Mouse (Mus musculus) CD4-positive, CD25-positive, alpha-beta regulatory T cell, adult 4 months (primary cell): ENCODE results near the gene Ppy. TPM values are rescaled to one million over a fixed set of nuclear protein-coding genes. Genes with fewer than 3 reads are reported as not detected.
A peak's percentile ranks its signal among the peaks of the same experiment; 100 is the strongest.

ENCODE experiments used
- ATAC-seq: one replicate; pipeline ENCODE4 v1.8.0; 2017
- polyA plus RNA-seq, 2 experiments: library from polyadenylated mRNA; unstranded; fragments of 100-300 nt; shearing (Covaris generic); gene quantifications; one replicate each; pipeline ENCODE4 v1.2.1; 2017

Ppy gene
- polyA plus RNA-seq, 2 experiments from 2014 or later, result not detected

DNA sequence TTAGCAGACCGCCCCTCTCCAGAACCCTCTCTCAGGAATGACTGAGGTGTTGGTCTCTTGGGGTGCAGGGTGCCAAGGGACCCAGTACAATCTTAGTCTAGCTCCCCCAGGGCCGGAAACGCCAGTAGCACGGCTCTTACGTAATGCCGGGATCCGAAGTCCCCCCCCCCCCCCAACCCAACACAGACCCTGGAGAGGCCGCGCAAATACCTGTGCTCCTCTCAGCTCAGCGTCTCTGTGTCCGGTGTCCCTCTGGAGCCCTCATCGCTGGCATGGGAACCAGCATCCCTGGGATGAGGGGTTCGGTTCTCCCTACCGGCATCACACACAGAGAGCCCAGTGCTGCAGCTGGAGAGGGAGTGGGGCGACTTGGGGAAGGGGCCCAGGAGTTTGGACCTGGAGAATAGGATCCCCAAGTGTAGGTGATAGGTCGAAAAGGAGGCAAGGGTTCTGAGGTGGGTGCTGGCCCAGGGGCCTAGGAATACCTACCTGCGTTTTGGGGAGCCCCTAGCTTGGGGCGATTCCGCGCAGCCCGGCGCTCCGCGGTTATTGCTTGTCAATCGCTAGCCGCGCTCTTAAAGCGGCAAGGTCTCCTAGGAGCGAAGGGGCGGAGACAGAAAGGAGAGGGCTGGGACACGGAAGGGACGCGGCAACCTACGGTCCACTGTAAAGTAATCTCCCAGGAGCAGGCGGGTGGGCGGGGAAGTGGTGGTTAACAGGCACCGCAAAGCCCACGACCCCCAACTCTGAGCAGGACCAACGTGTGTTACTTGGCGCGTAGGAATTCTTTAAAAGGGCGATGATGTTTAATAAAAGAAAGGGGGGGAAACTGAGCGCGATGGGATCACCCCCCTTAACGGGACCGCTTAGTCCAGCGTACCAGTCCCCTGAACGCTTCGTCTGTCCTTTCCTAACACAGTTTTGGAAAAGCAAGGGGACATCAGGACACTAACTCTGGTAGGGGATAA, 12.9 kb downstream of the Ppy start, which contains the start of gene Mpp2:
Gene Mpp2, minus strand, starts transcription at position 585 of the 968 bp plus-strand sequence.
- peak; percentile 23 for ATAC-seq

DNA sequence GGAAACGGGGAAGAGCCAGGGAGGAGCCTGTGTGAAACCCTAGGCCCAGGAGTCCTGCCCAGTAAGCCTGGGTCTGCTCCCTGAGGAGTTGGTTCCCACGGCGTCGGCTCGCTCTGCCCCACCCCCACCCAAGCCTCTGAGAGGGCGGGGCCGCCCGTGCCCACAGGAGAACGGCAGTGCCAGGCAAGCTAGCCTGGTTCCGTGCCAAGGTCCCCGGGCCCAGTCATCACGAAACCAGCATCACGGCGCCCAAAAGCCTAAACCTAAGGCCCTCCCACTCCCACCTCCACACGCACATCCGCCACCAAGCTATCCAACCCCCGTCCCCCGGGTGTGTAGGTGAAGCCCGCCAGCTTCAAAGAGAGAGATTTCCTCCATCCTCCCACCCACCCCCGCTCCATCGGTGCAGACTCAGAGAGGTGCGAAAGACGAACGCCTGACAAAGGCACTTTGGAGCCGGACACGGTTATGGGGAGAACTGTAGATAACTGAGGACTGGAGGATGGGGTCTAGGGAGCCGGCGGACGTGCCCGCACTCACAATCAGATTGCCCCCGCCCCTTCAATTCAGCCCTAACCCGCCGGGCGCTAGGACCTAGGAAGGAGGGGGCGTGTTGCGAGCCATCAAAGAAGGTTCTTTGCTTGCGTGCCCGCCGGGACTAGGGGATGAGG, 13.9 kb downstream of the Ppy start:
- ATAC-seq, result peak; percentile 88

DNA sequence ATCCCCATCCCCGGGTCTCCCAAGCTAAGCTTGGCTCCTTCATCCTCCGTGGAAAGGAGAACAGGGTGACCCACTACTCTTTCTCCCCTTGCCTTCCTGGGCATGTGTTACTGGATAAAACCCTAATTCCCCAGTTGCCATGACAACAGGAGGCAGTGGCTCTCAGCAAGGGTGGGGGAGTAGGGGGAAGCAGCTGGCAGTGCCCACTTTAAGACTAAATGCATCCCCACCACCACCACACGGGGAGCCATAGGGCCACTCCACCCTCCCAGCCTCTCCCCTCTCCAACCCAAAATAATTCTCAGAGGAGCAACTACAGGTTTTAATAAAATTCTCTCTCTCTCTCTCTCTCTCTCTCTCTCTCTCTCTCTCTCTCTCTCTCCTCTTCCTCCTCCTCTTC, 14.8 kb downstream of the Ppy start:
- ATAC-seq, result no peak

DNA sequence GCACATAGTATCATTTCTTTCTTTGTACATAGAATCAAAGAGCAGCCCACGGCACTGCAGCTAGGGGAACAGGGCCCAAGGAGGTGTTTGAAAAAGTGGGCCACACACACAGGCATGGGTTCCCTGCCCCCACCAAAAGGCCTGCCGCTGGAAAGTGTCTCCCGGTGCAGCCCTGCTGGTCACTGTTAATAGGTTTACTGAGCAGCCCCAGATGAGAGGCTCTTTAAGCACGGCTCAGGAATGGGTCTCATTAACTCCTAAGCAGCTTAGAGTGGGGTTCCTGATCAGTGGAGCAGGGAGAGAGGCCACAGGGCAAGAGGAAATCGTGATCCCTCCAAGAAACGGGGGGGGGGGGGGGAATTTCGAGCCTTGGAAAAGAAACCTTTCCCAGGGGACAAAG, 17.0 kb downstream of the Ppy start:
- no peak for ATAC-seq

DNA sequence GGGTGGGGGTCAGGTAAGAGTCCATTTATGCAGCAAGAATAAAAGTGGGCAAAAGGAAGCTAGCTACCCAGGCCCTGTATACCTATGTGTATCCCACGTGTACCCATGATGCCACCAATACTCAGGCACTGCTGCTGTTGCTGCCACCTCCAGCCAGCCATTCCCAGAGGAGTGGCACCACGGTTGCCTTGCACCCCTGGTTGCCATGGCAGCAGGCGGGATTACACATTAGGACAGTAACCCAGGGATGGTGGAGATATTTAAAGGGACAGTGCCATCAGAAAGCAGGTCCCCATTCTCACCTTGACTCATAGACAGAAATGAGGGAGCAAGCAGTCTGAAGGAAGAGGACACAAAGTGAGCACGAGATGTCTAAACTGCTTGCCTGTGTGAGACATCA, 17.9 kb downstream of the Ppy start:
- no peak for ATAC-seq

DNA sequence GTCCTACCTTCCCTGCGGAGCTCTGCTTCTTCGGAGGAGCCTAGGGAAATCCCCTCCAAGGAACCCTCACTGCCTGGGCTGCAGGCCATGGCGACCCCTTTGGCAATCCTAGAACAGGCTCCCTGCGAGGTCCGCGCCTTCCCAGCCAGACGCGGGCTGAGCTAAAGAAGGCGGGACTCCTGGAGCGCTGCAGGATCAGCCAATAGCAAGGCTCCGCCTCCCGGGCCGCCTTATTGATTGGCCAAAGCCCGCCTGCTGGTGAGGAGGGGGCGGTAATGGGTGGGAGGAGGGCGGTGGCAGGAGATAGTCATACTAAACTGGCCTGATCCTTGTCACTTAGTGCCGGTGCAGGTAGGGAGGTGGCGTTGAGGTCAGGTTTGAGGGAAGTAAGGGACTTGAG, 18.8 kb downstream of the Ppy start:
- ATAC-seq, result no peak

DNA sequence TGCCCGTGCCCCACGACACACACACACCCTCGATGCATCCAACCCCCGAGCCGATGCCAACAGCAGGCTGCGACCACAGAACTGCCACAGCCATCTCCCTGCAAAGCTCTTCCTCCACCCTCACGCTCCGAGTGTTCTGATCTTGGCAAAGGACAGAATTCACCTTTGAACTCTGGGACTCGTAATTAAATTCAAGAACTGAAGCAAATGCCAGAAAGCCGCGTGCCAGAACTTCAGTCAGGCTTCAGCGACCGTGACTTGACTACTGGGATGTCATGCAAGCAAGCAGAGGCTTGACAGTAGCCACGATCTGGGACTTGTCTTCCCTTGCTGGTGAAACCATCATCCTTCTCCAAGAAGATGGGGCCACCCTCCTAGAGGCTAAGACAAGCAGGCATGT, 27.4 kb downstream of the Ppy start:
- no peak for ATAC-seq

DNA sequence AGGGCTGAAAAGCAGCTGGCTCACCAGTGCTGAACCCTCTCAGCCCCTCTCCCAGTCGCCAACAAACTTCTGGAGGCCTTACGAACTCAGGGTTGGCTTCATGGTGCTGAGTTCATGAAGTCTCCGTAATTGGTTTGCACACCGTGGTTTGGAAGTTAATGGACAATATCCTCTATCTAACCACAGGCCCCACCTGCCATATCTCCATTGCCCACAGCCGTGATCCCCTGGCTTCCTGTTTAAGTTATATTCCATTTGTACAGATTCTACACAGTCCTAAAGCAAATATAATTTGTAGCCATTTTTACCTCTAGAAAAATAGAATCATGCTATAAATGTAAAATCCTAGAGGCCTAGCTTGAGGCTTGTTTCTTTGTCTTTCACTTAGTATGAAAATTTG, 28.4 kb downstream of the Ppy start:
- ATAC-seq, result no peak

DNA sequence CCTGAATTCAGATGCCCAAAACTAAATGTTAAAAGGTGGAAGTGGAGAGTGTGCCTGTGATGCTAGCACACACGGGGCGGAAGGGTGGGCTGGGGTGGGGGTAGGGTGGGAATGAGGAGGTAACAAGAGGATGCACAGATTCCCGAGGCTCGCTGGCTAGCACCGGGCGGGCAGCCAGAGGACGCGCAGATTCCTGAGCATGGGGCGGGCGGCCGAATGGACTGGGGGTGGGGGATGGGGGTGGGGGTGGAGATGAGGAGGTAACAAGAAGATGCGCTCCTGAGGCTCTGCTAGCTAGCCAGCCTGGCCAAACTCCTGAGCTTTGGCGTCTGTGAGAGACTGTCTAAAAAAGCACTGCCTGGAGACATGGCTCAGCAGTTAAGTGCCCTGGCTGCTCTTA, 30.7 kb downstream of the Ppy start:
- no peak for ATAC-seq

DNA sequence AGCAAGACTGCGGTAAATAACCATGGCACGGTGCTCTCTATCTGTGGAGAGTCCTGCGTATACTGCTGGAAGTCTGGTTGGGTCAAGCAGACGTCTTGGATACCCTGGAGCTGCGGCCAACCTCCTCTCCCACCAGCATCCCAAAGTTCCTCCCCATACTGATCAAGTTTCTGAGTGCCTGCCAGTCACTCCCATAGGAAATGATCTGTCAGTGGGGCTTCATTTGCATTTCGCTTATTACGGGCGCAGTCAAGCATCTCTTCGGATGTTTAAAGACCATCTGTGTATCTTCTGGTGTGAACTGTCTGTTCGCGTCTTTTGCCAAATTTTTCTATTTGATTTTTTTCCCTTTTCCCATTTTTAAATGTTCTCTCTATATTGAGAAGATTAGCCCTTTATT, 31.5 kb downstream of the Ppy start:
- no peak for ATAC-seq

DNA sequence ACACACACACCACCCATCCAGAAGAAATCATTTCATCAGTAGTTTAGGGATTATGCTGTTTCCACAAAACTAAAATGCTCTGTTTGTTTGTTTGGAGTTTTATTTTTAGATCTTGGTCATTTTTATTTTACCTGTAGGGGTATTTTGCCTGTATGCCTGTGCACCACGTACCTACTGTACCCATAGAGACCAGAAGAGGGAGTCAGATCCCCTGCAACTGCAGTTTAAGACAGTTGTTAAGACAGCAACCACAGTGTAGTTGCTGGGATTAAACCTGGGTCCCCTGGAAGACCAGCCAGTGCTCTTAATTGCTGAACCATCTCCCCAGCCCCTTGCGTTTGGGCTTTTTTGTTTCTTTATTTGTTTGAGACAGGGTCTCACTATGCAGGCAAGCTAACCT, 32.1 kb downstream of the Ppy start:
- no peak for ATAC-seq

DNA sequence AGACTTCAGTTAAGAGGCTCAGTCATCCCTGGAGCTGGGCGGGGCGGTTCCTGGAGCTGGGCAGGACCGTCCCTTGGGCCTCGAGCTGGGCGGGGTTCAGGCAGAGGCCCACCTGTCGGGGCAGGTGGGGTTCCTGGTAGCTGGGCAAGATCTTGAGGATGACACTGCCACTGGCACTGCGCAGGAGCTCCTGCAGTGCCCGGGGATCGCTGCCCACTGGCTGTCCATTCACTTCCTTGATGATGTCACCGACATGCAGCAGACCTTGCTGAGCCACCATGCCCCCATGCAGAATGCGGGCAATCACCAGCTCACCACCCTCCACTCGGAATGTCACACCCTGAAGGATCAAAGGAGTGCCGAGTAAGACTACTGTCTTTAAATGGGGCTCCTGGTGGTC, 38.0 kb downstream of the Ppy start:
- no peak for ATAC-seq

DNA sequence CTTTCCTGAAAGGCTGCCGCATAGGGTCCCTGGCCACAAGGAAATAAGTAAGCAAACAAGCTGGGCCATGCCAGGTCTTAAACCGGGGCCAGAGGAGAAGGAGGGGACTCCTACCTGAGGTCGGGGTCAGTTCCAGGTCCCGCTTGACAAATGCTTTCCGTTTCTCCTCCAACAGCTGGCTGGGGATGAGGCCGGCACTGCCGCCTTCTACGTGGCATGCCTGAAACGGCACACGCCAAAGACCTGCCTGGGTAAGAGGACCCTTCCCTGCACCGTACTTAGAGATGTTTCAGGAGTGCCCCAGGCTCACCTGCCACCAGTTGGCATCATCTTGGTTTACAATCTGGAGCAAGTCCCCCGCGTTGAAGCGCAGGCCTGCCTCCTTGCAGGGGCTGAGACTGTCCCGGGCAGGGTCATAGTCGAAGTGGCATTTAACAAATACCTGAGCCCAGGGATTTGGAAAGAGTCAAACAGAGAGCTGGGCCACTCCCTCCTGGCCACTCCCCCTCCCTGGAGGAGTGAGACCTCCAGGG, 39.1 kb downstream of the Ppy start:
- ATAC-seq, result no peak

DNA sequence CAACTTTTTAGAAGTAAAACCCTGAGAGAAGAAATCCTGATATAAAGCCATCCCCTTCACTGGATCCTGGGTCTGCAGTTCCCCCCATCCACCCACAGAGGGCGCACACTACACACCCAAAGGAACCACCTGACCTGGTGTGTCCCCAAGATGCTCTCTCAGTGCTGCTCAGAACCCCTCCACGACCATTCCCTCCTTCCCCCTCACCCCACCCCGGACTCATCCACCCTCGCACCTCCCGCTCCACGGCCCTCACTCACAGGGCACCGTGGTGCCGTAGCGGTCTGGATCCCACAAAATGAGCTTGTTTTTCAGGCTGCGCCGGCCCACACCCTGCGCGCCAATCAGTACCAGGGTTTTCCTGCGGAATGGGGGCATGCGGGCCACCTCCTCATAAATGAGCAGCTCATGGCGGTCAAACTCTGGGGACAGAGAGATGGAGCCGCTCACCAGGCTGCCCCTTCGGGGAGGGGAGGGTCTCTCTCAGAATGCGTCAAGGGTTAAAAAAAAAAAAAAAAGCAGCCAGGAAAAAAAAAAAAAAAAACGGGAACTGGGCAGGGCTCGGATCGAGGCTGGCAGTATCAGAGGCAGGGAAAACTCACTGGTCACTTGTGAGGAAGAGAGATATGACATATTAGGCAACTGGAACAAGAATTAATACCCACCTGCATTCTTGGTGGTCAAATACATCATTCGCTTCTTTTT, 39.7 kb downstream of the Ppy start:
- ATAC-seq, result peak; percentile 37

DNA sequence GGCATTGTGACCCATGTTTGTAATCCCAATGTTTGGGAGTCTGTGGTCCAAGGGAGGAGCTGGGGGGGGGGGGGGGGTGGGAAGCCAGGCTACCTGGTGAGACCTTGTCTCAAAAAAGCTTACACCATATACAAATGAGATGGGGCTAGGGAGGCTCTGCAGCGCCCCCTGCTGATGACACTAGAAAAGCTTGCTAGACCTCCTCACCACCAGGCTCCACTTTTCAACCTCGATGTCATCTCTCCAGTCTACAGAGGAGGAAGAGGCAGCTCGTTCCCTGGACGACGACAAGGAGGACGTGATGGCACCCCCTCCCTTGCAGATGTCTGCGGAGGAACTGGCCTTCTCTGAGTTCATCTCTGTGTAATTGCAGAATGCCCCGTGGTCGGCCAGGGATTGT, 47.3 kb downstream of the Ppy start:
- no peak for ATAC-seq

DNA sequence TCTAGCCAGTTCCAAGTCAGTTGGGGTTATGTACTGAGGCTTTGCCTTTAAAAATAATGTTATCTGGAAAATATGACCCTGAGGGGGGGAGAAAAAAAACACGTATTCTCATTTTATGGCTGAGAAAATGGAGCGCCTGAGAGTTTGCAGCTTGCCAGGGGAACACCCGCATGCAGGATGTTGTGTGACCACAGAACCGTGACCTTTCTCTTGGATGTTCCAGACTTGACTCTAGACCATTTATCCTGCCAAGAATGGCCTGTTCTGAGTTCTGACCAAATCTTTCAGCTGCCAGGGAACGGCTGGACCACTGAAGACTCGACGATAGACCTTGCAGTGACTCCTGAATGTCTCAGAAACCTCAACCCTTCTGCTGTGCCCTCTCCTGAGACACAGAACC, 47.9 kb downstream of the Ppy start:
- ATAC-seq, result no peak

DNA sequence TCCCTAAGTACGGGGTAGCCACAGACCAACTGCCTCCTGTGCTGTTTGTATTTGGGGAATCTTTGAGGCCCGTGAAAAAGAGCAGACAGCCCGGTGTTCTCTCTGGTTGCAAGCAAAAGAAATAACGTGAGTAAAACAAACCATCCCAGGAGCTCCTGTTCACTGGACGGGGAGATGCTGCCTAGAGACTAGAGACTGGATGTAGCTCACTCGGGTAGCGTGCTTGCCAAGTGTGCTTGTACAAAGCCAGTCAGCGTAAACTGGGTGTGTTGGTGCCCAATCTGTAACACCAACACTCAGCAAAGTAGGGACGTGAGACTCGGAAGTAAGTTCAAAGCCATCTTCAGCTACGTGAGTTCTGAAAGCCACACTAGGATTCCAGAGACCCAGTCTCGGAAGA, 48.4 kb downstream of the Ppy start:
- no peak for ATAC-seq

DNA sequence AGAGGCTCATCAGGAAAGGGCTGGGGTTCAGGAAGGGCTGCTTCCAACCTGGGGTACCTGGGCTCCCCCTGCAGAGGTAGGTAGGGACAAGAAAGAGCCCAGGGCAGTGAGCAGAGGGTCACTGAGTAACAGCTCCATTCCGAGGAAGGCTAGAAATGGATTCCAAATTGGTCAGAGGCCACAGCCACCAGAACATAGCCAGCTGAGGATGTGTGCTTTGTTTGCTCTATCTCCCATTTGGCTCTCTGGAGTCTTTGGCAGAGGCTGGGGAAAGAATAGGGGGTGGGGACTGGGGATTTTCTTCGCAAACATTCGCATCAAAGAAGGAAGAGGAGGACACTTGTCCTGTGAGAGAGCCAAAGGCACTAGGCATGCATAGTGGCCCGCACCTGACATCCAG, 49.2 kb downstream of the Ppy start:
- ATAC-seq, result no peak

DNA sequence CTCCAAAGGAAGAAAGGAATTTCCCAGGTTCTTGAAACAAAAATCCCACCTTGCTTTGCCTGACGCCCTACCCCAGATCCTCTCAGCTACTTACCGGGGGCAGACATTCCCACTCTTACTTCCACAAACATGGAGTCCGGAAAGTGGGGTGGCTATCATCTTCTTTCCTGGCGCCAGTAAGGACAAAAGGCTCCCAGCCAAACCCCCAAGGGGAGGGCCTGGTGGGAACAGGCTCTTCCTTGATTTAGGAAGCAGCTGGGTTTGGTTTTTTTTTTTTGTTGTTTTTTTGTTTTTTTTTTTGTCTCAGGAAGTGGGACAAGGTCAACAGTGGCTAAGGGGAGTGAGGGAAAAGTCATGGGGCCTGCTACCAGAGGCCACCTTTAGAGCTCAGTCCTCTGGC, 49.6 kb downstream of the Ppy start:
- ATAC-seq, result no peak
